Mouse (Mus musculus) E14TG2a.4 (cell line): ENCODE results near the gene Stx17.

Experiments
- CTCF ChIP-seq: conservative IDR thresholded peaks from 2 replicates; pipeline ENCODE4 v1.5.1; 2014; ENCODE audit warnings: low read length
- NANOG ChIP-seq: IDR thresholded peaks from 2 replicates; pipeline ENCODE4 v1.6.1; 2014; ENCODE audit warnings: borderline replicate concordance, low read length, mixed read lengths
- POU5F1 ChIP-seq: IDR thresholded peaks from 2 replicates; pipeline ENCODE4 v1.6.1; 2014; ENCODE audit warnings: low read length, borderline replicate concordance

DNA sequence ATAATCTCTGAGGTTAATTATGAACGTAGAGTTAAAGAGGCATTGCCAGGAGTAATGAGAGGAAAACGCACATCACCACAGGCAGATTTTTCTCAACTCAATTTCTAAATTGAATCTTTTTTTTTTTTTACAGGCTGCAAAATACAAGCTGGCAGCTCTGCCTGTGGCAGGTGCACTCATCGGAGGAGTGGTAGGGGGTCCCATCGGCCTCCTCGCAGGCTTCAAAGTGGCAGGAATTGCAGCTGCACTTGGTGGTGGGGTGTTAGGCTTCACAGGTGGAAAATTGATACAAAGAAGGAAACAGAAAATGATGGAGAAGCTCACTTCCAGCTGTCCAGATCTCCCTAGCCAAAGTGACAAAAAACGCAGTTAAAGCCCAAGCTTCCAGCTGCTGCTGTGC is 56.7 kb downstream of the Stx17 start:
- no peak for TF ChIP-seq CTCF
- TF ChIP-seq NANOG: no peak
- no peak for TF ChIP-seq POU5F1
